Mouse (Mus musculus) G1E (cell line): ENCODE measurements around the gene Zfp790. TPM values are rescaled to one million over a fixed set of nuclear protein-coding genes. Genes with fewer than 3 reads are reported as not detected.

Experiments used
- ATAC-seq: 2 replicates; pipeline ENCODE4 v1.8.0; 2016; ENCODE audit warnings: mild to moderate bottlenecking; ENCODE audit not compliant: insufficient number of reproducible peaks, poor library complexity, low FRiP score, severe bottlenecking; ENCODE audit errors: extremely low read depth
- DNase-seq: peaks from one replicate; pipeline ENCODE4 v3.0.0; 2012; ENCODE audit warnings: low spot score
- H3K27me3 ChIP-seq: 2 replicates; pipeline ENCODE4 v1.6.1; 2012; ENCODE audit warnings: mild to moderate bottlenecking, low read length, inconsistent platforms; ENCODE audit not compliant: insufficient read depth
- H3K36me3 ChIP-seq: replicated peaks from 2 replicates; pipeline ENCODE3; 2012; ENCODE audit warnings: mild to moderate bottlenecking, inconsistent platforms
- H3K4me1 ChIP-seq: 2 replicates; pipeline ENCODE4 v1.6.1; 2012; ENCODE audit warnings: low read depth, low read length, inconsistent platforms, mixed read lengths; ENCODE audit not compliant: insufficient read depth
- H3K4me3 ChIP-seq: 2 replicates; pipeline ENCODE4 v1.5.1; 2012; ENCODE audit warnings: low read depth, mild to moderate bottlenecking, inconsistent platforms, low read length, moderate library complexity, mixed read lengths
- H3K9me3 ChIP-seq: replicated peaks from 2 replicates; pipeline ENCODE4 v1.6.1; 2012; ENCODE audit warnings: inconsistent platforms
- CTCF ChIP-seq: IDR thresholded peaks from 2 replicates; pipeline ENCODE4 v1.5.1; 2012; ENCODE audit warnings: low read depth, low read length, inconsistent platforms, mixed read lengths
- GATA1 ChIP-seq: IDR thresholded peaks from 2 replicates; pipeline ENCODE4 v1.6.1; 2012; ENCODE audit warnings: borderline replicate concordance, low read length, inconsistent platforms, mixed read lengths
- GATA2 ChIP-seq: IDR thresholded peaks from 2 replicates; pipeline ENCODE4 v1.6.1; 2012; ENCODE audit warnings: low read depth, low read length, inconsistent platforms, borderline replicate concordance
- POLR2AphosphoS5 ChIP-seq: IDR thresholded peaks from 2 replicates; pipeline ENCODE4 v1.6.1; 2012; ENCODE audit warnings: low read depth, low read length, inconsistent platforms; ENCODE audit not compliant: insufficient replicate concordance
- TAL1 ChIP-seq: conservative IDR thresholded peaks from 2 replicates; pipeline ENCODE4 v1.6.1; 2012; ENCODE audit warnings: low read depth, low read length, inconsistent platforms, mixed read lengths
- polyA plus RNA-seq: library from polyadenylated mRNA; stranded (reverse); fragments of >175 nt; gene quantifications from 2 replicates; pipeline ENCODE4 v1.2.3, GENCODE M21; 2012
- total RNA-seq, 2 experiments: library from RNA; stranded (forward) in 1 of 2; stranded (reverse) in 1 of 2; fragments of 200-1000 nt in 1 of 2; fragments of >200 nt in 1 of 2; fragmentation: Nextera tagmentation in 1 of 2; gene quantifications; 2 replicates each; pipeline ENCODE4 v1.2.3; 2014 to 2017

The Zfp790 gene
- total and polyA plus RNA-seq, 3 experiments: 0.75 to 12.7 (median 12.5) TPM

DNA sequence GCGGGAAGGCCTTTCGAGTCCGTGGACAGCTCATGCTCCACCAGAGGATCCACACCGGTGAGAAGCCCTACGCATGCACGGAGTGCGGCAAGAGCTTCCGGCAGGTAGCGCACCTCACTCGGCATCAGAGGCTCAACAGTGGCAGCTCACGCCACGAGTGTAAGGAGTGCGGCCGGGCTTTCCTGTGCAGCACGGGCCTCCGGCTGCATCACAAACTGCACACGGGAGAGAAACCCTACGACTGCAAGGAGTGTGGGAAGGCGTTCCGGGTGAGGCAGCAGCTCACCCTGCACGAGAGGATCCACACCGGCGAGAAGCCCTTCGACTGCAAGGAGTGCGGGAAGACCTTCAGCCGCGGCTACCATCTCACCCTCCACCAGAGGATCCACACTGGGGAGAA is 23.0 kb upstream of the Zfp790 start:
- H3K4me3 ChIP-seq: no peak overlapping the region
- ATAC-seq (no peak), DNase-seq (no peak)
- H3K4me1 ChIP-seq: no peaks in the 10 kb centered on the region
- TF ChIP-seq POLR2AphosphoS5 (no peak), TAL1 (no peak), GATA1 (no peak), CTCF (no peak), GATA2 (no peak)
- H3K9me3 ChIP-seq: peaks cover 7% of the 10 kb centered on the region
- peaks cover 4% of the 10 kb centered on the region; the same call in 1 of the 2 replicates for H3K27me3 ChIP-seq
- peaks cover 27% of the 10 kb centered on the region for H3K36me3 ChIP-seq

GRCm38 (mm10) chr7:29807046-29807445 is 8.9 kb upstream of the Zfp790 start:
- DNase-seq (no peak), ATAC-seq (no peak)
- no peak overlapping the region for H3K4me3 ChIP-seq
- H3K27me3 ChIP-seq: no peaks in the 10 kb centered on the region
- H3K9me3 ChIP-seq: no peaks in the 10 kb centered on the region
- TF ChIP-seq TAL1: no peak
- TF ChIP-seq CTCF: no peak
- TF ChIP-seq GATA1: no peak
- TF ChIP-seq POLR2AphosphoS5: no peak
- no peak for TF ChIP-seq GATA2
- H3K36me3 ChIP-seq: no peaks in the 10 kb centered on the region
- no peaks in the 10 kb centered on the region for H3K4me1 ChIP-seq

DNA sequence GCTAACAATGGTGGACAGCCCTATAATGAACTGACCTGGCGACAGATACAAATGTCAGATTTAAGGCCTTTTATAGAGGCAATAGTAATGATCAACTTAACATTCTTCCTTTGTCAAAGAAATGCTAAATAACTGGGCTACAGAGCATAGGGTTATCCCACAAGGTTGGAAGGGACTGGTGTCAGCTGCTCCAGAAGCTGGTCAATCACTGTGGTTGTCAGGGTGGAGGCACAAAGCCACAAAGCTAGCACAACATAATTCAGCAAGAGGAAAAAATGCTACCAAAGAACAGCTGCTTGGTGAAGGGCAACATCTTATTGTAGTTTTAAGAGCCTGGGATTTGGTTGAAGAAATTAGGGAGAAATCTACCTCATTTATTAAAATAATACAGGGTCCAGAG is 3.7 kb upstream of the Zfp790 start:
- DNase-seq (no peak), ATAC-seq (no peak)
- Histone ChIP-seq H3K4me3 (no peak overlapping the region), H3K36me3 (peaks cover 2% of the 10 kb centered on the region), H3K4me1 (peaks cover 15% of the 10 kb centered on the region), H3K9me3 (no peaks in the 10 kb centered on the region), H3K27me3 (no peaks in the 10 kb centered on the region)
- TF ChIP-seq GATA1: no peak
- no peak for TF ChIP-seq POLR2AphosphoS5
- TF ChIP-seq GATA2: no peak
- TF ChIP-seq CTCF: no peak
- no peak for TF ChIP-seq TAL1

DNA sequence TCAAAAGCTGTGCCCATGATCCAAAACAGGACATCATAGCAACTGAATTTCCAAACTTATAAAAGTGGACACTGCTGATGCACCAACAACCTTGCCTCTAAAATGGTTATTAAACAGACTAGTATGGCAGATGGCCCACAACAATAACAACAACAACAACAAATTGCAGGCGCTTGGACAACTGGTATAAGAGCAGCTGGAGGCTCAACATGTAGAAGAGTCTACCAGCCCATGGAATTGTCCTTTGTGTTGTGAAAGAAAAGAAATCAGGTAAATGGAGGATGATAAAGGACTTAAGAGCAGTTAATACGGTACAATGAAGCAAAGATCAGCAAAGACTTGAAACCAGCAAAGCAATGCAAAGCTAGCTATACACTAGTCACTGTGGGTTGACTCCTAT is 1.5 kb upstream of the Zfp790 start:
- no peak for ATAC-seq
- Histone ChIP-seq H3K27me3 (no peaks in the 10 kb centered on the region), H3K9me3 (no peaks in the 10 kb centered on the region), H3K4me3 (no peak overlapping the region), H3K4me1 (peaks cover 32% of the 10 kb centered on the region), H3K36me3 (peaks cover 12% of the 10 kb centered on the region)
- DNase-seq: no peak
- TF ChIP-seq GATA2 (no peak), TAL1 (no peak), POLR2AphosphoS5 (no peak), CTCF (no peak), GATA1 (no peak)

DNA sequence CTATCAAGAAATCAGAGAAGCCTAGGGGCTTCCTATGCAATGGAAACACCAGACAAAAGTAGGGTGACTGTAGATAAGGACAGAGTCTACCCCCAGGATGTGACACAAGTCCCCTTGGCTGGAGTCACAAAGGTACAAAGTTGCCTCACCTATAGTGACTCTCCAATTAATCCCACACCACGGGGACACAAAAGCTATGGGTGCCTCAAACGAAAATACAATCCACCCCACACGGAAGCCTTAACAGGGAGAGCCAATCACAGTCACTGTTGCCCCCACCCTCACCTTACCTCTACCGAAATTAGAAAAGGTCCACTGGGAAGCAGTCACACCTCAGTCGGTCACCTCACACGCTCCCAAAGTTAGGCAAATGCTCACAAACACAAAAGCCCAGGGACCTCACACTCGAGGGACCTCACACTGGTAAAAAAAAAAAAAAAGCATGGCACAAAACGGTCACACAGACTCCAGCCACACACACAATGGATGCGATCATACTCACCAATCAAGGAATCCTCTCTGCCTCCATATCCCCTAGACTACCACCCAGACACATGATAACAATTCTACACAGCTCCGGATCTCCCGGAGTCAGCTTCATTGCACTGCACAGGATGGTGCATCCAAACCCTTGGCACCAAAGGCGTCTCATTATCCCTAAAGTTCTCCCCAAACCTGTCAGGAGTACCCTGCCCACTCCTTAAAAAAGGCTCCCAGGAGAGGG is 691 bp upstream of the Zfp790 start:
- H3K4me3 ChIP-seq: peak overlapping the region; percentile 71
- no peak for ATAC-seq
- H3K36me3 ChIP-seq: peaks cover 15% of the 10 kb centered on the region
- no peak for DNase-seq
- H3K9me3 ChIP-seq: no peaks in the 10 kb centered on the region
- no peaks in the 10 kb centered on the region for H3K27me3 ChIP-seq
- H3K4me1 ChIP-seq: peaks cover 36% of the 10 kb centered on the region
- TF ChIP-seq POLR2AphosphoS5 (no peak), CTCF (no peak), TAL1 (no peak), GATA1 (no peak), GATA2 (no peak)

DNA sequence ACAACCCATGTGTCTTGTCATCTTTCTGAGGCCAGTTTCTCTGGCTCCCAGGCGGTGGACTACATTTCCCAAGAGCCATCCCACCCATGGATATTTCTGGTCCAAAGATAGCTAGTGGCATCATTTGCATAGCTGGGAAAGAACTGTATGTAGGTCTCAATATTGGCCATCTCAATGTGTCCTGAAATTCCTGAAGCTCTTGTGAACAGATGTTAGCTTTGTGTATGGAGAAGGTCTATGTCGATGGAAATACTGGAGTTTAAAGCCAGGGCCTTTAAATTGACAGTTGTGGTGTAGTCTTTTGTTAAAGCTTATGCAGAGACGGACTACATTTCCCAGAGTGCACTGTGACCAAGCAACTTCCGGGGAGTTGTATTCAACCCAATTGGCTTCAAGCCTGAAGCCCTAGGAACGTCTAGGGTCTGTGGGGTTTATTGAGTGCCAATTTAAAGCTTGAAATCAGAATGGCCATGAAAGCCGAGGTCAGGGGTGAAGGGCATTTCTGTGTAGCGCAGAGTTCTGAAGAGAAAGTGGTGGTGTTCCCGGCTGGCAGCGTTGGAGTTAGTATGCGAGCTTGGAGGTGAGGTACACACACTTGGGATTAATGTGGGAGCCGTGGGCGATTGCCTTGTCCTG is 2.8 kb downstream of the Zfp790 start:
- H3K9me3 ChIP-seq: no peaks in the 10 kb centered on the region
- peak; percentile 59; the same call in 1 of the 2 replicates for ATAC-seq
- peaks cover 36% of the 10 kb centered on the region for H3K4me1 ChIP-seq

More for the DNA sequence above, 2.8 kb downstream of the Zfp790 start:
- TF ChIP-seq POLR2AphosphoS5 (no peak), GATA2 (no peak), GATA1 (no peak), TAL1 (no peak), CTCF (no peak)
- peak; percentile 65 for DNase-seq
- Histone ChIP-seq H3K36me3 (peaks cover 46% of the 10 kb centered on the region), H3K27me3 (no peaks in the 10 kb centered on the region), H3K4me3 (peak overlapping the region; percentile 72)
